Mouse (Mus musculus) erythroid progenitor cell, adult 5-6 weeks (primary cell): Measurements from ENCODE around the gene Ctsd. TPM values are rescaled to one million over a fixed set of nuclear protein-coding genes. Genes with fewer than 3 reads are reported as not detected.
"Not testable (repeated sequence)": the region's sequence is repeated elsewhere in the genome, so short reads cannot be mapped to it uniquely, and the experiment has no call there.

Experiments
- ATAC-seq: replicated peaks from 2 replicates; pipeline ENCODE4 v1.8.0; 2016; ENCODE audit warnings: moderate number of reproducible peaks, mild to moderate bottlenecking, moderate TSS enrichment, inconsistent platforms; ENCODE audit not compliant: poor library complexity, low FRiP score, severe bottlenecking
- total RNA-seq, 2 experiments: library from RNA; stranded (forward) in 1 of 2; stranded (reverse) in 1 of 2; fragments of 150-400 nt in 1 of 2; fragments of 186-747, 209-891 nt in 1 of 2; gene quantifications; 2 replicates each; pipeline versions ENCODE4 v1.2.3 to v1.2.4; 2015 to 2017; ENCODE audit warnings: low replicate concordance in 2 of 2

Ctsd gene
- total RNA-seq, 2 experiments from 2014 or later: 184 to 207 TPM

DNA sequence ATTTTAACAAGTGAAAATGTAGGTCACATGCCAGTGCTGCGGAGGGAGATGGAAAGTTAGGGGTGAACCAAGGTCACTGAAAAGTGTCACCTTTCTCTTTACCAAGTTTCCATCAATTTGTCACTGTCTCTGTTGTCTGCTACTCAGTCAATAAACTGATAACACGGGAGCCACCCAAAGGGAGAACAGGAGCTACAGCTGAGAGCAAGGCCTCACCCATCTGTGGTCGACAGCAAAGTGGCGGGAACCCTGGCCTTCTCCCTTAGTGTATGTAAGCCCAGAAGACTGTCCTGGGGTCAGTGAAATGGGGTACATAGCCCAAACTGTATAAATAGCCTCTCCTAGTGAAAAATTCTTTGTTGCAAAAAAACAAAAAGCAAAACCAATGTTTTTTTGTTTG lies 40.3 kb downstream of the Ctsd start:
- peak; percentile 68 for ATAC-seq

DNA sequence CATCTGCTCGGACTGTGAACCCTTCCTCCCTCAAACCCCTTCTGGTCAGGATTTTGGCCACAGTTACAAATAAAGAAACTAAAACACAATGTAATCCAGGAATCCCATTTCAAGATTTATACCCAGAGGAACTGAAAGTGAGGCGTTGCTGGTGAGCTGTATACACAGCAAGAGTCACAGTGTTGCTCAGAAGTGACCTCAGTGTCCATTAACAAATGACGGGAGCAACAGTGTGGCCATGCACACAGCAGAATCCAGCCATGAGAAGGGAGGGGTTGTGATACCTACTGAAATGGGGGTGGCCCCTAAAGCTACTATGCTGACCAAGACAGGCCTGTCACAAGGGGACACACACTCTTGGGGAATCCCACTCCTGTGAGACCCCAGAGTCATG lies 45.6 kb downstream of the Ctsd start:
- ATAC-seq: no peak

DNA sequence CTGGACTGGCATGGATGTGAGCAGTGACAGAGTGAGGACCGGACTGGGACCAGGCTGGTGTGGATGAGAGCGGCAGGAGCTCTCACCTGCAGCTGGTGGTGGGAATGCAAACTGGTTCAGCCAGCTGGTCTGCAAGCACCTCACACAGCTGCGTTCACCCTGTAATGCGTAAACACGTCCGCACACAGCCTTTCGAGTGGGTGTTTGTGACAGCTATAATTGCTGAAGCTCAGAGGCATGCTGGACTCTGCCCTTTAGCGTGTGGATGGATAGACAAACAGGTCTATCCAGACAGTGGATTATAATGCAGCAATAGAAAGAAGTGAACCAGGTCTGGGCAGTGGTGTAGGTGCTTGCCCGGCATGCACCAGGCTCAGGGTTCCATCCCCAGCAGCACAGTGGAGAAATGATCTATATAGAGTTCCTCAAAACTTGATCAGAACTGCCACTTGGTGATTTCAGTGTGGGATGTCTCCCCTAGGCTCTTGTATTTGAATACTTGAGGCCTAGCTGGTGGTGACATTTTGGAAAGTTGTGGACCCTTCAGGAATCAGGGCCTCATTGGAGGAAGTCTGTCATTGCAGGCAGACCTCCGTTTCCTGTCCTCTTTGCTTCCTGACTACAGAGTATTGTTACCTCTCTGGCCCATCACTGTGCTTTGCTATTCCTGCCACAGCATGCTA lies 46.1 kb downstream of the Ctsd start:
- no peak for ATAC-seq

DNA sequence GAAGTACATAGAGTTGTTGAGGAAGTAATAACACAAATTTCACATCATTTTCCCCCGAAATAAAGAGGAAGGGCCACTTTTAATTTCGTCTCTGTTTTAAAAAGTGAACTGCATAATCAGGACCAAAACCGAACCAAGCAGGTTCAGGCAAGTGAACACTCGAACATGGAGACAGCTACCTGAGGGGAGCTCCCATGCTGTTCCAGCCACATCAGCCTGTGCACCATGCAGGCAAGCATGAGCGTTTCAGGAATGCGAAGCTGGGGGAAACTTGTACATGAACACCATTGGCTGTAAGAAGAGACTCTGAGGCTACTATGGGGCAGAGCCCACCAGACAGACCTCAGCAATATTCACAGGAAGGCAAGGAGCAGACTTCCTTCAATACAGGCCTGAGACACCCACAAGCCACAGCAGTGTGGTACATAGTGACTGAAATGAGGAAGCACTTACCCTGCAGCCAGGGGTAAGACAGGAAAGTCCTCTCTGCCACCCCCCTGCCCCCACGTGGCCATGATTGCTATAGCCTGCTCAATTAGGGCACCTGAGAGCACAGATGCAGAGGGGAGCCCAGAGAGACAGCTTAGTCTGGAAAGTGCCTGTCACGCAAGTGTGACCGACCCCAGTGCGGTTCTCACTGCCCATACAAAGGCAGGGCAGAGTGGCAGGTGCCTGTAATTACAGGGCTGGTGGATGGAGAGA lies 47.4 kb downstream of the Ctsd start:
- ATAC-seq: no peak

DNA sequence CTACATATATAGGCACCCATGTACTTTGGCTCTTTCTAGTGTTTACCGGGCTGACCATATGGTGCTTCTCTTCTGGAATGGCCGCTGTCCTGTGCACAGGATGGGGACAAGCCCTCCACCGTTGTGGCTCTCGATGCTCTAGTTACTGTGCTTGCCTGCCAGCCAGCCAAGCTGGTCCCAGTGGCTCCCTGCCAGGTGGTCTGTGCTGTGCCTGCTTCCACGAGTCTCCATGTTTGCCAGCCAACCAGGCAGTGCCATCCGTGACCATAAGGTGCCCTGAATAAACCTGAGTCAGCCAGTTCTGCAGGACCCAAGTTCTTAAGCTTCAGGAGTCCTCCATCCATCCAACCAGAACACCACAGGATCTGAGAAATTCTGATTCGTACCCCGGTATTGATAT lies 52.7 kb downstream of the Ctsd start:
- ATAC-seq: no peak

DNA sequence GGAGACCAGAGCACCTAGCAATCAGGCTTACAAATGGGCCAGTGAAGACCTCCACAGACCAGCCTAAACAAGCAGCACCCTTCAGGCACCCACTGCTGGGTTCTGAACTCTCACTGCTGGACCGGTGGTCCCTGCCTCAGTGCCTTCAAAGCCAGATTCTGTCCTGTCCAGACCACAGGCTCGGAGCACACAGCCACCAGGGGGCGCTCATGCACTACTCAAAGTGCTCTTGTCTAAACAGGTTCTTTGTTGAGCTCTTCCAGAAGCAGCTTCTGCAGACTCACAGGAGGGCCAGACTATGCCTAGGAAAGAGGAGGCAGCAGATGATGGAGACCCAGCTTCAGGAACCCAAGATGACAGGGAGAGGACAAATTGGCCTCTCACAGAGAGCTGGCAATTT lies 53.6 kb downstream of the Ctsd start:
- peak; percentile 70 for ATAC-seq

DNA sequence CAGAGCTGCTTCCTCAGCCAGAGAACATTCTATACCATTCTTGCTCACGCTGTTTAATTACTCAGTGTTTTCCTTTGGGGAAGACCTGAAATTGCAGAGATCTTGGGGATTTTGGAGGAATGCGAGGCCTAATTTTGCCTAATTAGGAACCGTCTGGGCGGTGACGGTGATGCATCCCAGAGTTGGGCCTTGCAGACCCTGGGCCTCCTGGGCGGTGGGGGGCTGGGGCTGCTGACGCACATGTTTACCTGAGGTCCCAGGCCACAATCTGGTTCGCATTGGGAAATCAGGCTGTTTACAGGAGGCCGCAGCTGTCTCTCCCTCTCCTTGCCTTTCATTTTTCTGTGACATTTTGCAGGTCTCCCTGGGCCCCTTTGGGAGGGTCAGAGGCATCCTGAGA lies 55.1 kb downstream of the Ctsd start:
- ATAC-seq: not testable (repeated sequence)

DNA sequence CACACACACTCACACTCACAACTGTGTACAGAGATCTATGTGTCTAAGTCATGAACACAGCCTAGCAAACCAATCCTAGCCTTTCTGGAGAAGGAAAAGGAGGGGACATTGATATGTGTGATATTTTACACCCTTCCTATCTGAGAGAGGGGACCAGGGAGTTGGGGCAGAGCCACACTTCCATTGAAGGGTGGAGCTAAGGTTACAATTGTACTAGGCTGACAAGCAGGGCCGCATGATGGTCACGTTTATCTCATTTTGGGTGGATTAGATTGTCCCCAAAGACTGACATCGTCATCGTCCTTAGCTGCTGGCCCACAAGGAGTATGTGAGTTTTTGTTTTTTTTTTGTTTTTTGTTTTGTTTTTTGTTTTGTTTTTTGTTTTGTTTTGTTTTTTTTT lies 56.6 kb downstream of the Ctsd start:
- no peak for ATAC-seq

DNA sequence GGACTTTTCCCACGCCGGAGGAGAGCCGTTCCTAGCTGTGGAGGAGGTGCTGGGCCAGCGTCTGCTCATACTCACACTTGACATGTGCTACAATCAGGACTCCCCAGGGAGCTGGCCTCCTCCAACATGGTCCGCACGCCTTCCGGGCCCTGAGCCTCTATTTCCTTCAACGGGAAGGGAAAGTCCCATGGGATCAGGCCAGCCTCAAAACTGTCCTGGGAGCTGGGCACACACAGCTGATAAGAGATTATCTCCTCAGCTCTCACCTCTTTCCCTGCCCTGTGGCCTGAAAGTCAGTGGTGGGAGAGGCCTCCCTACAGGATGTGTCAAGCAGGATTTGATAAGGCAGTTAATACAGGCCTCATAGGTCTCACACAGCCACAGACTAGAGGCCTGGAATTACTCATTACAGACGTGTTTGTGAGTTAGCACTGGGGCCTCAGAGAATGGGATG lies 57.5 kb downstream of the Ctsd start:
- no peak for ATAC-seq

DNA sequence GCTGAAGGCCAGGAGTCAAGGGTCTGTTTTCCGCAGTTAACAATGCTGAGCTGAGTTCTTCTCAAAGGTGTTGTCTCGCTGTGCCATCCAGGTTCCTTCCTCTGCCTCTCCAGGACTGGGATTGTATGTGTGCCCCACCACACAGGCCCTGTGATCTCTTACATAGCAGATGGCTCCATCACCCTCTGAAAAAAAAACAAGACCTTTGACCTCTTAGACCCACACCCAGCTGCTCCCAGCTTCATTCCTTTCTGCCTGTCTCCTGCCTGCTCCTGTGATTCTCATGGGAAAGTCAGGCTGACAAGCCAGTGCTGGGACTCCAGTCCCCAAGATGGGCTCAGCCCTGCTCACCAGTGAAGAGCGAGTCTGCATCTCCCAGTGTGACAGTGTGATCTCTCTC lies 59.3 kb downstream of the Ctsd start:
- no peak for ATAC-seq

DNA sequence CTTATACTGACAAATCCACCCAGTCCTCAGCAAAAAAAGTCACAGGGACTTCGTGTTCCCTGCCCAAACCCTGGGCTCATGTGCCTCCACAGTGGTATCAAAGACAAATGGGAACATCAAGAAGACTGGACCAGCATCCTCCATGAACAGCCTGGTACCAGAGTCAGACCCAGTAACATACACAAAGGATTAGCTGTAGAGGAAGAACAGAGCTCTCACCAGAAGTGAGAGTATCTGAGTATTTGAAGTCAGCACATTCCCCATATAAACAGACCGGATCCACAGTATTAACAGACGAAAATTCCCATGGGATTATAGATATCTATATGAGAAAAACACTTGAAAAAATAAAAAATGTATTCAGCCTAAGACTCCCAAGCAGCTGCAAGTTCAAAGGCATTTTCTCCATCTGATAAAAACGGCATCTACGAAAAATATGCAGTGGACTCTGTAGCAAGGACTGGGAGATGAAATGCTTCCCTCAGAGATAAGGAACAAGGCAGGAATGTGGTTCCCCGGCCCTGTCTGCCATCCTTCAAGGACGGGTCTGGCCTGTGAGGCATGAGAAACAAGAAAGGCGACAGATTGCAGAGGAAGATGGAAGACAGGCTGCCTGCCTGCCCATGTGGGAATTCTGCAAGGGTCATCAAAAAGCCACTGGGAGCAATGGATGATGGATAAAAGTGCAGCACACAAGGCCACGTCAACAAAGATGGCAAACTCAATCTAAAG lies 61.0 kb downstream of the Ctsd start:
- no peak for ATAC-seq

Other genes starting within 250 kb of the Ctsd start
- not detected in 2 replicates for gene Gm45337, start 243.4 kb downstream of the Ctsd start, total RNA-seq (2015; ENCODE audit: low replicate concordance)
- gene Gm45337, start 243.4 kb downstream of the Ctsd start, total RNA-seq (2017; ENCODE audit: low replicate concordance): not detected in 2 replicates
- not detected in 2 replicates for gene Gm29735, start 230.9 kb downstream of the Ctsd start, total RNA-seq (2015; ENCODE audit: low replicate concordance)
- gene Gm29735, start 230.9 kb downstream of the Ctsd start, total RNA-seq (2017; ENCODE audit: low replicate concordance): not detected in 2 replicates
- gene Gm4553, start 222.3 kb downstream of the Ctsd start, total RNA-seq (2015; ENCODE audit: low replicate concordance): not detected in 2 replicates
- gene Gm4553, start 222.3 kb downstream of the Ctsd start, total RNA-seq (2017; ENCODE audit: low replicate concordance): not detected in 2 replicates
- gene Krtap5-2, start 212.0 kb downstream of the Ctsd start, total RNA-seq (2015; ENCODE audit: low replicate concordance): not detected in 2 replicates
- gene Krtap5-2, start 212.0 kb downstream of the Ctsd start, total RNA-seq (2017; ENCODE audit: low replicate concordance): not detected in 2 replicates
- not detected in 2 replicates for gene Gm10153, start 197.6 kb downstream of the Ctsd start, total RNA-seq (2015; ENCODE audit: low replicate concordance)
- not detected in 2 replicates for gene Gm10153, start 197.6 kb downstream of the Ctsd start, total RNA-seq (2017; ENCODE audit: low replicate concordance)
- not detected in 2 replicates for gene Krtap5-3, start 186.7 kb downstream of the Ctsd start, total RNA-seq (2015; ENCODE audit: low replicate concordance)
- gene Krtap5-3, start 186.7 kb downstream of the Ctsd start, total RNA-seq (2017; ENCODE audit: low replicate concordance): not detected in 2 replicates
- gene Gm7579, start 176.2 kb downstream of the Ctsd start, total RNA-seq (2015; ENCODE audit: low replicate concordance): not detected in 2 replicates
- not detected in 2 replicates for gene Gm7579, start 176.2 kb downstream of the Ctsd start, total RNA-seq (2017; ENCODE audit: low replicate concordance)
- gene Krtap5-5, start 158.1 kb downstream of the Ctsd start, total RNA-seq (2015; ENCODE audit: low replicate concordance): not detected in 2 replicates
- not detected in 2 replicates for gene Krtap5-5, start 158.1 kb downstream of the Ctsd start, total RNA-seq (2017; ENCODE audit: low replicate concordance)
- not detected in 2 replicates for gene Gm40460, start 147.0 kb downstream of the Ctsd start, total RNA-seq (2015; ENCODE audit: low replicate concordance)
- not detected in 2 replicates for gene Gm40460, start 147.0 kb downstream of the Ctsd start, total RNA-seq (2017; ENCODE audit: low replicate concordance)
- not detected in 2 replicates for gene Gm2431, start 129.7 kb downstream of the Ctsd start, total RNA-seq (2015; ENCODE audit: low replicate concordance)
- gene Gm2431, start 129.7 kb downstream of the Ctsd start, total RNA-seq (2017; ENCODE audit: low replicate concordance): not detected in 2 replicates
- gene Gm4559, start 113.7 kb downstream of the Ctsd start, total RNA-seq (2015; ENCODE audit: low replicate concordance): not detected in 2 replicates
- gene Gm4559, start 113.7 kb downstream of the Ctsd start, total RNA-seq (2017; ENCODE audit: low replicate concordance): not detected in 2 replicates
- not detected in 2 replicates for gene Krtap5-1, start 90.9 kb downstream of the Ctsd start, total RNA-seq (2015; ENCODE audit: low replicate concordance)
- not detected in 2 replicates for gene Krtap5-1, start 90.9 kb downstream of the Ctsd start, total RNA-seq (2017; ENCODE audit: low replicate concordance)
- not detected in 2 replicates for gene Krtap5-4, start 84.5 kb downstream of the Ctsd start, total RNA-seq (2015; ENCODE audit: low replicate concordance)
- not detected in 2 replicates for gene Krtap5-4, start 84.5 kb downstream of the Ctsd start, total RNA-seq (2017; ENCODE audit: low replicate concordance)
- not detected in 2 replicates for gene Ifitm10, start 14.3 kb downstream of the Ctsd start, total RNA-seq (2015; ENCODE audit: low replicate concordance)
- gene Ifitm10, start 14.3 kb downstream of the Ctsd start, total RNA-seq (2017; ENCODE audit: low replicate concordance): not detected in 2 replicates
- gene Gm49369, start 5.4 kb downstream of the Ctsd start, total RNA-seq (2015; ENCODE audit: low replicate concordance): not detected in 2 replicates
- gene Gm49369, start 5.4 kb downstream of the Ctsd start, total RNA-seq (2017; ENCODE audit: low replicate concordance): 143 and 216 TPM in 2 replicates
- not detected in 2 replicates for gene Syt8, start 46.8 kb upstream of the Ctsd start, total RNA-seq (2015; ENCODE audit: low replicate concordance)
- not detected in 2 replicates for gene Syt8, start 46.8 kb upstream of the Ctsd start, total RNA-seq (2017; ENCODE audit: low replicate concordance)
- gene Tnni2, start 53.8 kb upstream of the Ctsd start, total RNA-seq (2015; ENCODE audit: low replicate concordance): not detected in 2 replicates
- gene Tnni2, start 53.8 kb upstream of the Ctsd start, total RNA-seq (2017; ENCODE audit: low replicate concordance): not detected in 2 replicates
- 88.0 and 115 TPM in 2 replicates for gene Lsp1, start 72.8 kb upstream of the Ctsd start, total RNA-seq (2015; ENCODE audit: low replicate concordance)
- gene Lsp1, start 72.8 kb upstream of the Ctsd start, total RNA-seq (2017; ENCODE audit: low replicate concordance): 64.5 and 76.5 TPM in 2 replicates
- gene Tnnt3, start 110.8 kb upstream of the Ctsd start, total RNA-seq (2015; ENCODE audit: low replicate concordance): not detected in 2 replicates
- not detected in 2 replicates for gene Tnnt3, start 110.8 kb upstream of the Ctsd start, total RNA-seq (2017; ENCODE audit: low replicate concordance)
- gene Mrpl23, start 144.6 kb upstream of the Ctsd start, total RNA-seq (2015; ENCODE audit: low replicate concordance): 9.6 TPM in 1 of 2 replicates, not detected in the other
- 0.13 TPM in 1 of 2 replicates, not detected in the other for gene Mrpl23, start 144.6 kb upstream of the Ctsd start, total RNA-seq (2017; ENCODE audit: low replicate concordance)